Mouse (Mus musculus): ENCODE data around the gene Msmo1.

DNA sequence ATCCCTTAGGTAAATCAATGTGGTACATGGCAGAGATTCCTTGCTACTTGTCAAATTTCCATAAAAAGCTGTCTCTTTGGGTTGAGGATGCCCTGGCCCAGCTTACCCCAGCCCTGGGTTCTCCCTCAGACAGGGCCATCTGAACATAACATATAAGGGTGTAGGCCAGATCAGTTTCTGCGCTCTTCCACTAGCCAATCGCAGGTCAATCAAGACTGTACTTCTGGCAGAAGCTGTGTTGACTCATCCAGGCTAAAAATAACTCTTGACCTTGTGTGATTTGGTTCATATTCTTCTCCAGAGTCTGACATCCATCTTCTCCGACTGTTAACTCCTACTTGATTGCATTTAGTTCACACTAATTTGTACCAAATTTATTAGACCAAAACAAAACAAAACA lies 45.4 kb downstream of the Msmo1 start:
- no peak for TF ChIP-seq CTCF (IDR thresholded peaks at IDR 0.05; ENCODE audit: low read depth, low read length)
- no peak for TF ChIP-seq EP300 (IDR thresholded peaks at IDR 0.05; ENCODE audit: insufficient read depth, low read depth, low read length)
- TF ChIP-seq POLR2A (IDR thresholded peaks at IDR 0.05; ENCODE audit: insufficient read depth, low read length): no peak

Data from ES-Bruce4 (cell line).